Mouse (Mus musculus) erythroid progenitor cell, adult 5-6 weeks (primary cell): ENCODE measurements around the gene G6pc2. TPM values are rescaled to one million over a fixed set of nuclear protein-coding genes. Genes with fewer than 3 reads are reported as not detected.

Experiments used
- ATAC-seq: replicated peaks from 2 replicates; pipeline ENCODE4 v1.8.0; 2016; ENCODE audit warnings: moderate number of reproducible peaks, mild to moderate bottlenecking, moderate TSS enrichment, inconsistent platforms; ENCODE audit not compliant: poor library complexity, low FRiP score, severe bottlenecking
- total RNA-seq, 2 experiments: library from RNA; stranded (forward) in 1 of 2; stranded (reverse) in 1 of 2; fragments of 150-400 nt in 1 of 2; fragments of 186-747, 209-891 nt in 1 of 2; gene quantifications; 2 replicates each; pipeline versions ENCODE4 v1.2.3 to v1.2.4; 2015 to 2017; ENCODE audit warnings: low replicate concordance in 2 of 2

The G6pc2 gene
- not detected in 2 replicates for total RNA-seq (2015; ENCODE audit: low replicate concordance)
- total RNA-seq (2017; ENCODE audit: low replicate concordance) = not detected in 2 replicates

DNA sequence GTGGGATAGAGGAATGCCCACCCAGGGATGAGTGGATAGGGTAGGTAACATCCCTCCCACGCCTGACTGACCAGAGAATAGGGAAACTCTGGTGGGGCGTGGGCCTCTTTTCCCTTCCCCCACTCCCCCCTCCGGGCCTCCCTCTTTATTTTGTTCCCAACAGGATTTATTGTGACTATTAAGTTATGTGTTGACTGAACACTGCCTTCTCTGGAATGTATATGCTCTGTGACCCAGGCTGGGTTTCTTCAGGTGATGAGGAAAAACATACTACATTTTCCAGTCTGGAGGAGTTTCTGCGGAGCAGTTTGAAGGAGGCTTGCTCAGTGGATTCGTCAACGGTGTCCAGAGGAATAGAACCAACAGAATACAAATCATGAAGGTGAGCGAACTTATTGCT, at the start of gene G6pc2:
Gene G6pc2, plus strand, starts transcription at position 301 of the 400 bp plus-strand sequence.
- ATAC-seq = no peak

DNA sequence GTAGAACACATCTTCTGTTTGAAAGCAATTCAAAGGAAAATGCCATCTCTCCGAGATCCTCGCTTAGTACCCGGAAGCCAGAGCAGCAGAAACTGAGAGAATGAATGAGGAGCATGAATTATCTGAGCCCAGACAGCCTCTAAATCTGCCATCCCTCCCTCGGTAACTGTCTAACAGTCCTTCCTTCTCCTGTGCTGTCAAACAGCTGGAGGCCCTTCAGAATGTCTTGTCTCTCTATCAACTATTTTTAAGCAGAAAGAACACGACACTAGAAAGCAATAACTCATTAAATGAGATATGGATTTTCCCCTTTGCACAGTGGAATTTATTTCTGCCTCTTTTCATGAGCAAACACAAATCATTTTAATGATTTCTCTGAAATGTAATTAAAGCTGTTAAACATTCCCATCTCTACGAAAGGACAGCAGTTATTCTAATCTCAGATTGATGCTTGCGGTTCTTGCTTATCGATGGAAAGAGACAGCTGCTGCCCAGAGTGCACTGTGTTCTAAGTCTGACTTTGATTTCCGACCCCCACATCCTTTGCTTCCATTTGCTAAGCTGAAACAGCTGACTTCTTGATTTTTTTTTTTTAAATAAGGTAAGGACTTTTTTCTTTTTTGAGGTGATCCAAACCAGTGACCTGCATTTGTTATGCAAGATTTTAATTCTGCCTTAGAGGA, 40.3 kb upstream of the G6pc2 start:
- ATAC-seq = no peak

DNA sequence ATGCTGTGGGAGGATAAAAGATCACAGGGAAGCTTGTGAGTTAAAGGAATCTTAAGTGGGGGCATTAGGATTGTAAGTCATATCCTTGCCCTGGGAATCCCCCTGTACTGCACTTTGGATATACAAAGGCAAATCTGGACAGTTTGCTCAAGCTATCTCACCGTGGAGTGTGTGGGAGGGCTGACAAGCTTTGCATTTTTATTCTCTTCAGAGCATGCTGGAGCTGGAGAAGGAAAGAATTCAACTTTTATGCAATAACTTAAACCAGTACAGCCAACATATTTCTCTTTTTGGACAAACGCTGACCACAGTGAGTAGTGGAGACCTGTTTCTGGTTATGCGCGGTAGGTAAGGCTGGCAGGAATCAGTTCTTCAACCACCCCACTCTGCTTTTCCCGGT, 35.6 kb upstream of the G6pc2 start:
- no peak for ATAC-seq

DNA sequence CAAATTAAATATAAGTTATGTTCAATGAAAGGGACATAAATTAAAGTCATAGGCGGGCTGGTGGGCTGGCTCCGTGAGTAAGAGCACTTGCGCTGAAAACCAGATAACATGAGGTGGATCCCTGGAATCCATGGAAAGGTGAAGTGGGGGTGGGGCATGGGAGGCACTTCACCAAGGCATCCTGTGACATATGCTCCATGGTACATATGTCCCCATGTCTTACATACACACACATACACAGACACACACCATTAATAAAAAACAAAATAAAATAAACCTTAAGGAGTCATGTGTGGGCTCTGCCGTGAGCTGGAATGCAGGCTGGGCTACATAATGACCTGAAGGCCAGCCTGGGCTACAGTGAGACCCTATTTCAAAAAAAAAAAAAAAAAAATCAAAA, 31.2 kb upstream of the G6pc2 start:
- no peak for ATAC-seq

DNA sequence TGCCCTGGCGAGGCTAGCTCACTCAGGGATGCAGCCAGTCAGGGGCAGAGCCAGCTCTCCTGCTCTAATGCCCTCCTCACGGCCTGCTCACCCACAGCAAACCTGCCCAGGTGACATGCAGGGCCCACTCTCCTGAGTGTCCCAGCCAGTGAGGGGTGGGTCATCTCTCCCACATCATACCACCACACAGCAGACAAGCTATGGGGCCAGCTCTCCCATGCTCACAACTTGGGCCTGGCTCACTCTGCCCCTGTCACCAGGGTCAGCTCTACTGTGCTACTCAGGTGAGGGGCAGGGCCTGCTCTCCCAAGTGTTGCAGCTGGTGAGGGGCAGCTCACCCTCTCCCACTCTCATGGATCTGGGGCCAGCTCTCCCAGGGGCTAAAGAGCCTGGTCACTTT, 22.9 kb upstream of the G6pc2 start:
- ATAC-seq = 0 out of 2 replicates have a peak, but pooled peaks have one; percentile 30

DNA sequence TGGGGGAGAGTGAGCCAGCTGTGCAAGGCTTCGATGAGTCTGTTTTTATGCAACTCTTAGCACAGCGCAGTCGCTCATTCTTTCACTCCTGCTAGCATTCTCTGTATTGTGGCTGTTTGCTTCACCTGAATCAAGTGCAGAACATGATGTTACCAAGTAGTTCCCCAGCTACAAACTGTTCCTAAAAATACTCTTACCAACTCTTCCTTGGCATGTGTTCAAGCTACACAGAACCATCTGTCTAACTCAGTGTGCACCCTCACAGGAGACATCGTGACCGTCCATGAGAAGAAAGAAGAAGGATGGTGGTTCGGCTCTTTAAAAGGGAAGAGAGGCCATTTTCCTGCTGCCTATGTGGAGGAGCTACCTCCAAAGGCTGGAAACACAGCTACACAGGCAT, 22.1 kb upstream of the G6pc2 start:
- ATAC-seq = no peak

DNA sequence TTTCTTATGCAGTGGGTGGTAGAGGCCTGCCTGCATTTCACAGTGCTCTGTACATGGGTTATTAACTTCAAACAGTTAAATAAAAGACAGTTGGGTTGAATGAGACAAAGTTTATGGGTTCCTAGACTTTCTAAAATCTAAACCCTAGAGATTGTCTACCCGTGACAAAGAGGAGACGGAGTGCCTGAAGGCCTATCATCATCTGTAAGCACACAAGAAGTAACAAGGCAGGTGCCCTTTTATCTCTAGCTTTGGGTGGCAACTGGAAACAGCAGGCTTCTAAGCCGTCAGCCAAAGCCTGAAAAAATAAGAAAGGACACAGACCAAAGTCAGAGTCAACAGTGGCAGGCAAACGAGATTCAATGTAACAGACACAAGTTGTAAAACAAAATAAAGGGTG, 21.7 kb upstream of the G6pc2 start:
- ATAC-seq = no peak

DNA sequence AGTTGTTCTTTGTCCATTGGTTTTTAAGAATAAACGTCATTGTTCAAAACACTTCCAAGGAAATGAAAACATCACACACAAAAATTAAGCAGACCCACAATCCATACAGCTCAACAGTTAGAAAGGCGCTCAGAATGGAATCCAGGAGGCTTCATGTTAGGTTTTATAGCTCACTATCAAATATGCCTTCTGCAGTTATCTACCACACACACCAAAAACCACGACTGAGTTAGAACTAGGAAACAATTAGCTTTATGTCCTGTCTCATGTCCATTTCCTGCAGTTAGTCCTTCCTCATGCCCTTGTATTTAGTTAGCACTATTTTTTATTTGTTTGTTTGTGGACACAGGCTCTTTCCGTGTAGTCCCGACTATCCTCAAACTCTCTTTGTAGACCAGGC, 19.8 kb upstream of the G6pc2 start:
- ATAC-seq = no peak

DNA sequence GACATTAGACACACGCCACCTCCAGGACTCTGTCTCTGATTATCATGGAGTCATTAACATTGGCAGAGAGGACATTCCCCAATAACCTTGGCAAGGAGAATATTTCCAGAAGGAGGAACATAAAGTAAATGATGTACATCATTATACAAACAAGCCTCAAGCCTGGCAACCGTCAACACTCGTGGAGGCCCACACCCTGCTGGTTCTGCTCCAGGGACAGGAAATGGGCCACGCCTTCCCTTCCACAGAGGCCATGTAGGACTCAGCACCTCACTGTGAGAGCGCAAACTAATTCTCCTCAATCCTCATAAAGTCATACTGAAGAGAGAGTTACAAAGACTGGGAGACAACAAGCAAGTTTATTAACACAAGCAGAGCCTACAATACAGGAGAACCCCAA, 17.3 kb upstream of the G6pc2 start:
- ATAC-seq = no peak

DNA sequence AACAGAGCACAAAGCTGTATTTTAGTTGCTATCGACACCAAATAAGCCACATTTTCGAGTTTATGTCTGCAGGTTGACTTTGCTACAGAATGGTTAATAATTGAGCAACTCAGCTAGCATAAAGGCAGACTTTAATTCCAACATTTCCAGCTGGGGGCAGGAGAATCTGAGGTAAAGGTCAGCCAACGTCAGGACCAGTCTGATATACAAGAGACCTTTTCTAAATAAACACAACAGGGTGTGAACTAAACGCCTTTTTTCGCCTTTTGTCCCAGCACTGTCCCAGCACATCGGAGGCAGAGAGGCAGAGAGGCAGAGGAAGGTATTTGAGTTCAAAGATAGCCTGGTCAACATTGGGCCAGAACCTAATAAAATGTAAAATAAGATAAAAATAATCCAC, 5.7 kb upstream of the G6pc2 start:
- ATAC-seq = peak; percentile 39

DNA sequence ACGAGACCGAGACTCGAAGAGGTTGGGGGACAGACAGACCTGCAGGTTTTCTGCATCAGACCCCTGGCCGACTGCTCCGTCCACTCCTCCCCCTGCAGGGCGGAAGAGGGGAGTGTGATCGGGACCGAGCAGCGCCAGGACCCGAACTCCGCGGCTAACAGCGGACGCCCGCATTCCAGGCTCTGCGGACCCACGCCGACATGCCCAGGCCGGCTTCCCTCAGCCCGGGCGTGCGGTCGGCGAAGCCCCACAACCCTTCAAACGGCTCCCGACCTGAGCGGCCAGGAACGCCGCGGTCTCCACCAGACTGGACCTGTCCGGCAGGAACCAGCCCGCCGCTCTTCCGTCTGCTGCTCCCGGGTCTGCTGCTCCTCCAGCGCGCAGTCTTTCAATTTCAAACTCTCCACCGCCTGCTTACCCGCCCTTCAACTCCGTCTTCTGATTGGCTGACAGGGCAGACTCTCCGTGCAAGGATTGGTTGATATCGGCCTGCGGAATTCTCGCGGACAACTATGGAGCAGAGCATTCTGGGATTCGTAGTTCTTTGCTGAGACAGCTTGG, 5.0 kb upstream of the G6pc2 start, which contains the start of gene Spc25:
Gene Spc25, minus strand, starts transcription at position 404 of the 561 bp plus-strand sequence.
- peak; percentile 97 for ATAC-seq

DNA sequence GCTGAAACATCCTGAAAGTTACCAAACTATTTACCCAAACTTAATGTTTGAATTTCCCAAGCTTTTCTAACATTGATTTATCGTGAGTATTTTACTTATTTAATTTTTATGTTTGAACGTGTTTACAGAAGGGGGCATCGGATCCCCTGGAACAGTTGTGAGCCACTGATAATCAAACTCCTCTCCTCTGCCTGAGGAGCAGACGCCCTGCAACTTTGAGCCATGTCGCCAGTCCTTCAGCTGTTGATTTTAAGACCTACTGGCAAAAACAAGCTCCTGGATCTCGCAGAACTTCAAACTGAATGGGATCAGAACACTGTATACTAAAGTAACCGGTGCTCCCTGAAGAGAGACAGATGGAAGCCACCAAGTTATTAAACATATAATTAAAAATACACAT, 4.3 kb upstream of the G6pc2 start:
- ATAC-seq = peak; percentile 77

DNA sequence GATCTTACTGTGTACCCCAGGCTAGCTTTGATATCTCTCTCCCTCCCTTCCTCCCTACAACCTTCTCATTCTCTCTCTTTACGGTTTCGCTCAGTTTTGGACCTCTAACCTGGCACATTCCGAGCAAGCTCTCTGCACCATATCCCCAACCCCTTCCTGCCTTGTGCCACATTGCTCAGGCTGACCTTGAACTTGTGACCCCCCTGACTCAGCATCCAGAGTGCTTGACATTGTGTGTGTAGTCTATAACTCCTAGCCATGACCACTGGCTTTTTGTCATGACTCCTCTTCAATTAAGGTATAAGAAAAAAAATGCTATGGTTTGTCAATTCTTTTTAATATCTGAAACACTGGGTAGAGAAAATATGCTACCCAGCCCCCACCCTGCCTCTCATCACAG, 1.2 kb upstream of the G6pc2 start:
- ATAC-seq = no peak

DNA sequence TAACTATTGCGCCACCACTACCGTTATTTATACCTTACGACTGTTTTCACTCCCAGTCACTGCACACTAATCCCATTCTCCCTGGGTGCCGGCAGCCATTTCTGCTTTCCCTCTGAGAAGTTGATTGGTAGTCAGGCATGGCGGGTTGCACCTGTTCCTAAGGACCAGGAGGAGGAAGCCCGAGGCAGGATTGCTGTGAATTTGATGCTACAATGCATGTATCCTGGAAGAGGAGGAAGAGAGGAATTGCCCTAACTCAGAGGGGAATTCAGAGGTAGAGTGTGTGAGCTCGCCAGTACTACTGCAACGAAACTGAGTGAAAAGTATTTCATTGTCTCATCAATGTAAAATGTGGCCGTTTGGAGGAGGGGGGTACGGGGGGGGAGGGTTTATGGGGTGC, 1.8 kb downstream of the G6pc2 start:
- no peak for ATAC-seq

DNA sequence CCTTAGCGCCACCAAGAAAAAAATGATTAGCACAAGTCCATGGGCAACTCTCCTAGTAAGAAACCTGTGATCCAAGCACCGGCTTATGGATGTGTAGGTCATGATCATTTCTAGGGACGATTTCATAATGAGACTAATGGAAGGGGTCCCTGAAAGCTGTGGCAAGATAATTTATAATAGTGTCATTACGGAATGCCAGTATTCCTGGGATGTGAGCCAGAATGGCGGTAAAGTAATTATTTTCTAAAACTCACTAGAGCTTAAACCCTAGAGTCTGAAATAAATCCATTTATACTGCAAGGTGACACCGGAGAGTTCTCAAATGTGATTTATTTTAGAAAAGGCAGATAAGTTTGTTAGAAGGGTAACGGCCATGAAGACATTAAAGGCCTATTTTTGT, 4.4 kb downstream of the G6pc2 start:
- ATAC-seq = no peak

DNA sequence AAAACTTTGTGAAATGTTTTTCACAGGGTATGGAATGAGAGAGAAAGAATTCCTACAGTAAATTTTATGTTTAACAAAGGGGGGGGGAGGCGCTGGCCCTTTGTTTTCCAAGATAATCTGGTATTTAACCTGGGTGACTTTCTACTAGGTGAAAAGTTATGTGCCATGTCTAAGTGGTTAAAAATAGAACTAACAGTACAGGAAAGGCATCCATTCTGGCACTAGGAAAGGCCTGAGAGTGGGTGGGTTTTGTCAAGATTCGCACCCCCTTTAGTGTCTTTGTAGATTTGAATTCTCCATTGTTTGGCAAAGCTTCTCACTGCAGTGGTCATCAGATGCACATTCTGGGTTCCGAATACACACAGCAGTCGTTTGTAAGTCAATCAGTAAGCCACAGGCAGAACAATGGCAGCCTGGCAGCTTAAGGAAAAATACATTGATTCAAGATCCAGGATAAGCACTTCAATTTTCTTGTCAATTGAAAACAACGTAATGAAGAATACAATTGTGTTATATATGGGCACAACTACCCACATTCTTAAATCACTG, 11.1 kb downstream of the G6pc2 start:
- ATAC-seq = no peak

DNA sequence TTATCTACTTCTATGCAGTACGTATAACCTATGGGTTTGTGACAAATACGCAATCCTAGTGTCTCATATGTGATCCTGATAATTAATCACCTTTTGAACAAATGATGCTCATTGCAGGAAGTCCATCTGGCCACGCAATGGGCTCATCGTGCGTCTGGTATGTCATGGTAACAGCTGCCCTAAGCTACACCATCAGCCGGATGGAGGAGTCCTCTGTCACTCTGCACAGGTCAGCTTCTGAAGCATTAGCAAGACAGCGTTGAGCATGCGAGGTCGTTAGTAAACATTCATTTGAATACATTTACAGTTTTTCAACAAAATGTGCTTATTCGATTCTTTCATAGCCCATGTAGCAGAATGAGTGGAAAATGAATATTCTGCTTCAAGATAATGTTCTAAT, 11.9 kb downstream of the G6pc2 start:
- ATAC-seq = no peak

DNA sequence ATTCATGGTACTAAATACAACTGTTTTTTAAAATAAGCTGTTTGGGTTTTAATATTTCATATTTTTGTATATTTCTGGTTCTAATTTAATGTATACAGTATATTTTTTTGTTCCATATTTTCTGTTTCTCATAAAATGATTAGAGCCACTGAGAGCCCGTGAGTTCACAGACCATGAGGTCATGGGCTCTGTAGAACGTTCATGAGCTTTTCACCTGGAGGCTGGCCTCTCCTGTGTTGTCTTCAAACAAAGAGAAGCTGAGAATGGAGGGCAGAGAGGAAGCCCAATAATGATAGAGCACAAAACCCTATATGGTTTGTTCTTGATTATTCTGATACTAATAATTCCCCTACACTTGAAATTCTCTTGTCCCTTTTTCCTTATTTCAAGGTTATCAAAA, 13.9 kb downstream of the G6pc2 start:
- ATAC-seq = no peak

DNA sequence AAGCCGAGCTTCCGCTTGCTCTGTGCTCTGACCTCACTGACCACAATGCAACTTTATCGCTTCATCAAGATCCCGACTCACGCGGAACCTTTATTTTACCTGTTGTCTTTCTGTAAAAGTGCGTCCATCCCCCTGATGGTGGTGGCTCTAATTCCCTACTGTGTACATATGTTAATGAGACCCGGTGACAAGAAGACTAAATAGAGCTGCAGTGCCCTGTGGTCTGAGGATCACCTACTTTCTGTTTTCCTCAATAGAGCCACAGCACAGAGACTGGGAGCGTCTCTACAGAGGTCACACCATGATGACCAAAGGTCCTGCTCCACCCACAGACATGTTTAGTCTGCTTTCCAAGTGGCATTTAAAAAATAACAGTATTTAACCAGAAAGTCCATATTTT, 16.0 kb downstream of the G6pc2 start:
- ATAC-seq = no peak

DNA sequence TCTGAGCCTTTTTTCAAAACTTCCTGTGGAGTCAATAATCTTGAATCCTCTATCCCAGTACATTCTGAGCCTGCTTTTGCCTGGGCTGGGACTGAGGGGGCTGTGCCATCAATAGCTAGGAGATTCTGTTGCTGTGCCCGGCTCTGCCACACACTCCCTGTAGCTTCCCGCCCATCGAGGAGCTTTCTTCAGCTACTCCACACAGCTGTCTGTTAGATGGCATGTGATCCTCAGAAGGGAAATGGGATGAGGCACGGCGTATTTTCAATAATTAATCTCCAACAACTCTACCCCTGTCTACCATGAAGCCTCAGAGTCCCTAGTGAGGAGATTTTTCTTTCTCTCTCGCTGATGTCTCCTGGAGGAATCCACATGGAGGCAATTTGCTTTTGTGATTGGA, 17.8 kb downstream of the G6pc2 start:
- no peak for ATAC-seq

DNA sequence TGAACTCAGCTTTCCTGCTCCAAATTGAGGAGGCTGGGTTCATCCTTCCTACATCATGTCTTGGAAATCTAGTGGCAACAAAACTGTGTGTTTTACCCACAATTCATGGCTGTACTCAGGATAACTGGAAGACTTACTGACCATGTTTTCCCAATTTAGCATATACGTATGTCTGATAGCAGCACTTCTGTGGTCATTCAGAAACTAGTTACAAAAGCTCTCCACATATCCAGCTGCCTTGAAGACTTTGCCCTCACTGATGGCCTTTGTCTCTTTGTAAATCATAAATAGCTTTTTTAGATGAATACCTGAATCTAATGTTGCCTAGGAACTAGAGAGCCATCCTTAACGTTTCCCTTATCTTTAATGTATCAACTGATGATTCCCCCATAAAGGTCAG, 19.3 kb downstream of the G6pc2 start:
- no peak for ATAC-seq

DNA sequence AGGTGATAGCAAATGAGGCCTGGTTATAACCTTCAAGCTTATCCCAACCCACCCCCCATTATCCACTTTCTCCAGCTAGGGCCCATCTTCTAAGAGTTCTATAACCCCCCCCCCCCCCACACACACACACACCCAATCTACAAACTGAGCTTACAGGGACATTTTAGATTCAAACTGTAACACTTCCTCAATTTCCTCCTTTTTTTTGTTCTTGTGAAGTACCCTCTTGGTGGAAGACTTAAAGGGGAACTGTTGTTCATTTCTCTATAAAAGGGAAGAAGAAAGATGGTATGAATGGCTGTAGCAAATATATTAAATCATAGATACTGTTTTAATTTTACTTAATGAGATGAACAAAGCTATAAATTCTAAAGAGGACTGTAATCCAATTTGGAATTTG, 21.2 kb downstream of the G6pc2 start:
- ATAC-seq = no peak
